Mouse (Mus musculus): ENCODE results near the gene Cpm. TPM values are rescaled to one million over a fixed set of nuclear protein-coding genes. Genes with fewer than 3 reads are reported as not detected.
A peak's percentile ranks its signal among the peaks of the same experiment; 100 is the strongest.

The Cpm gene
- polyA plus RNA-seq, 1 experiment from 2014 or later: 23.5 TPM

- WGBS: 78% methylated on average over 13 of the region's 13 CpGs
Measured at GRCm38 (mm10) chr10:117671930-117672666, 42.8 kb downstream of the Cpm start.

GRCm38 (mm10) chr10:117672693-117673092 is 43.4 kb downstream of the Cpm start:
- ATAC-seq (ENCODE audit: insufficient read depth): peak; percentile 55
- Histone ChIP-seq H3K36me3 (ENCODE audit: insufficient read depth) (no peaks in the 10 kb centered on the region), H3K4me2 (no peak overlapping the region), H3K9me3 (ENCODE audit: low read depth, low read length) (no peaks in the 10 kb centered on the region), H3K9ac (no peak overlapping the region), H3K27me3 (ENCODE audit: insufficient read depth, low read length) (no peaks in the 10 kb centered on the region), H3K4me3 (ENCODE audit: low read depth, low read length) (no peak overlapping the region), H3K27ac (ENCODE audit: low read depth) (no peak overlapping the region; the same call in 1 of the 2 replicates), H3K4me1 (ENCODE audit: insufficient read depth) (peaks cover 6% of the 10 kb centered on the region; the same call in 1 of the 2 replicates)
- TF ChIP-seq CTCF (IDR thresholded peaks at IDR 0.05; ENCODE audit: low read depth): no peak
- peak; percentile 83 for DNase-seq
- 28% methylated on average over 7 of the region's 7 CpGs for WGBS

More at GRCm38 (mm10) chr10:117671930-117672666, 42.8 kb downstream of the Cpm start:
- Histone ChIP-seq H3K4me1 (ENCODE audit: insufficient read depth) (peaks cover 6% of the 10 kb centered on the region; the same call in 1 of the 2 replicates), H3K4me2 (no peak overlapping the region), H3K4me3 (ENCODE audit: low read depth, low read length) (no peak overlapping the region), H3K27ac (ENCODE audit: low read depth) (no peak overlapping the region; the same call in 1 of the 2 replicates), H3K36me3 (ENCODE audit: insufficient read depth) (no peaks in the 10 kb centered on the region), H3K9me3 (ENCODE audit: low read depth, low read length) (no peaks in the 10 kb centered on the region), H3K27me3 (ENCODE audit: insufficient read depth, low read length) (no peaks in the 10 kb centered on the region), H3K9ac (no peak overlapping the region)
- no peak for DNase-seq
- TF ChIP-seq CTCF (IDR thresholded peaks at IDR 0.05; ENCODE audit: low read depth): no peak
- no peak for ATAC-seq (ENCODE audit: insufficient read depth)

GRCm38 (mm10) chr10:117673913-117674312 is 44.6 kb downstream of the Cpm start:
- TF ChIP-seq CTCF (IDR thresholded peaks at IDR 0.05; ENCODE audit: low read depth): no peak
- Histone ChIP-seq H3K36me3 (ENCODE audit: insufficient read depth) (no peaks in the 10 kb centered on the region), H3K9me3 (ENCODE audit: low read depth, low read length) (no peaks in the 10 kb centered on the region), H3K27me3 (ENCODE audit: insufficient read depth, low read length) (no peaks in the 10 kb centered on the region), H3K4me2 (no peak overlapping the region), H3K4me1 (ENCODE audit: insufficient read depth) (peaks cover 6% of the 10 kb centered on the region; the same call in 1 of the 2 replicates), H3K4me3 (ENCODE audit: low read depth, low read length) (no peak overlapping the region), H3K27ac (ENCODE audit: low read depth) (no peak overlapping the region), H3K9ac (no peak overlapping the region)
- WGBS: 92% methylated on average over 1 of the region's 1 CpGs
- ATAC-seq (ENCODE audit: insufficient read depth): no peak
- DNase-seq: no peak

GRCm38 (mm10) chr10:117674359-117675019 is 45.2 kb downstream of the Cpm start:
- Histone ChIP-seq H3K4me1 (ENCODE audit: insufficient read depth) (peaks cover 6% of the 10 kb centered on the region; the same call in 1 of the 2 replicates), H3K36me3 (ENCODE audit: insufficient read depth) (no peaks in the 10 kb centered on the region), H3K27me3 (ENCODE audit: insufficient read depth, low read length) (no peaks in the 10 kb centered on the region), H3K27ac (ENCODE audit: low read depth) (no peak overlapping the region), H3K9me3 (ENCODE audit: low read depth, low read length) (no peaks in the 10 kb centered on the region), H3K4me2 (no peak overlapping the region), H3K9ac (no peak overlapping the region), H3K4me3 (ENCODE audit: low read depth, low read length) (no peak overlapping the region)
- no peak for TF ChIP-seq CTCF (IDR thresholded peaks at IDR 0.05; ENCODE audit: low read depth)
- DNase-seq: no peak
- WGBS: 73% methylated on average over 3 of the region's 3 CpGs
- ATAC-seq (ENCODE audit: insufficient read depth): no peak

- Histone ChIP-seq H3K27ac (ENCODE audit: low read depth) (no peak overlapping the region), H3K4me2 (peak overlapping the region; percentile 50), H3K9me3 (ENCODE audit: low read depth, low read length) (no peaks in the 10 kb centered on the region), H3K27me3 (ENCODE audit: insufficient read depth, low read length) (no peaks in the 10 kb centered on the region), H3K36me3 (ENCODE audit: insufficient read depth) (no peaks in the 10 kb centered on the region), H3K4me3 (ENCODE audit: low read depth, low read length) (no peak overlapping the region), H3K9ac (no peak overlapping the region), H3K4me1 (ENCODE audit: insufficient read depth) (peaks cover 6% of the 10 kb centered on the region; the same call in 1 of the 2 replicates)
- DNase-seq: peak; percentile 86
- no peak for TF ChIP-seq CTCF (IDR thresholded peaks at IDR 0.05; ENCODE audit: low read depth)
- peak; percentile 45; the same call in 1 of the 2 replicates for ATAC-seq (ENCODE audit: insufficient read depth)
- 38% methylated on average over 20 of the region's 20 CpGs for WGBS
Measured at GRCm38 (mm10) chr10:117675096-117676035, 46.1 kb downstream of the Cpm start.

- H3K9me3 ChIP-seq (ENCODE audit: low read depth, low read length): no peaks in the 10 kb centered on the region
- 0 out of 2 replicates have a peak overlapping the region, but pooled peaks have one; percentile 5 for H3K4me3 ChIP-seq (ENCODE audit: low read depth, low read length)
- H3K27me3 ChIP-seq (ENCODE audit: insufficient read depth, low read length): no peaks in the 10 kb centered on the region
- peaks cover 6% of the 10 kb centered on the region; the same call in 1 of the 2 replicates for H3K4me1 ChIP-seq (ENCODE audit: insufficient read depth)
- 41% methylated on average over 19 of the region's 19 CpGs for WGBS
- H3K27ac ChIP-seq (ENCODE audit: low read depth): no peak overlapping the region
- DNase-seq (peak; percentile 10), ATAC-seq (ENCODE audit: insufficient read depth) (peak; percentile 19; the same call in 1 of the 2 replicates)
- H3K9ac ChIP-seq: no peak overlapping the region
- no peak for TF ChIP-seq CTCF (IDR thresholded peaks at IDR 0.05; ENCODE audit: low read depth)
- H3K4me2 ChIP-seq: peak overlapping the region; percentile 50
- H3K36me3 ChIP-seq (ENCODE audit: insufficient read depth): no peaks in the 10 kb centered on the region
Measured at GRCm38 (mm10) chr10:117676036-117676643, 46.8 kb downstream of the Cpm start.
